Mouse (Mus musculus): ENCODE data around the gene Kcns1. TPM values are rescaled to one million over a fixed set of nuclear protein-coding genes. Genes with fewer than 3 reads are reported as not detected.

Kcns1 gene
- polyA plus RNA-seq, 1 experiment: not detected

DNA sequence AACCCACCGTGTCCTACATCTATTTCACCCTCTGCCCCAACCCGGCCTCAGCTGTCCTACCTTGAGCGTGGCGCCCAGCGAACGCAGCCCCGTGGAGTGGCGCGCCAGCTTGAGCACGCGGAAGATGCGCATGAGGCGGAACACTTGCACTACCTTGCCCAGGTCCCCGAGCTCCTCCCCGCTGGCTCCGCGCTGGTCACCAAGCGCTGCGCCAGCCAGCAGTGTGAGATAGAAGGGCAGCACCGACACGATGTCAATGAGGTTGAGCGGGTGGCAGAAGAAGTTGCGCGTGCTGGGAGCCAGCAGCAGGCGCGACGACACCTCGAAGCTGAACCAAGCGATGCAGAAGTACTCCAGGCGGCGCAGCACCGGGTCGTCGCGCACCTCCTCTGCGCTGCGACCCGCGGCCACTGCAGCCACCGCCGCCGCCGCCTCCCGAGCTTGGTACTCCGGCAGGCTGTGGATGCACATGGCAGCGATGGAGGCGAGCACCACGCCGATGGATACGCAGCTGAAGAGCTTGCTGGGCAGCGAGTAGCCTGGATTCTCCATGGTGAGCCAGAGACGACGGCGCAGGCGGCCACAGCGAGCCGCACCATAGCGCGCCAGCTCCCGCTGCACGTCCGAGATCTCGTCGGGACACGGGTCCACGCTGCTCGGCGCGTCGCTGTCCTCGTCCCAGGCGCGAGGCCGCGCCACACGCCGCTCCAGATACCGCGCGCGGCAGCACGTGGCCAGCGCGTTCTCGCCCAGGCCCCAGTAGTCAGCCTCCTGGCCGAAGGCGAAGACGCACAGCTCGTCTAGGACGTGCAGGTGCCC is 3.0 kb downstream of the Kcns1 start:
- Histone ChIP-seq H3K4me3 (no peak overlapping the region), H3ac (ENCODE audit: control insufficient read depth, insufficient read length) (no peak overlapping the region), H3K36me3 (ENCODE audit: control insufficient read depth, insufficient read depth) (no peaks in the 10 kb centered on the region), H3K79me2 (ENCODE audit: control insufficient read depth, insufficient read depth) (no peaks in the 10 kb centered on the region), H3K4me2 (ENCODE audit: low read depth) (no peak overlapping the region), H3K27me3 (ENCODE audit: control insufficient read depth, insufficient read depth, insufficient read length) (peaks cover 68% of the 10 kb centered on the region)
- TF ChIP-seq POLR2AphosphoS2 (IDR thresholded peaks at IDR 0.05; ENCODE audit: insufficient read length, low read depth) (no peak), TCF12 (IDR thresholded peaks at IDR 0.05; ENCODE audit: insufficient read depth, poor library complexity, severe bottlenecking) (no peak), E2F4 (IDR thresholded peaks at IDR 0.05; ENCODE audit: insufficient read depth) (no peak), CEBPB (IDR thresholded peaks at IDR 0.05; ENCODE audit: insufficient read depth, poor library complexity, severe bottlenecking) (no peak), MYOD1 (IDR thresholded peaks at IDR 0.05; ENCODE audit: control insufficient read depth in 1 of 3, insufficient read length in 2 of 3, low read depth in 2 of 3) (no peak), MYOG (IDR thresholded peaks at IDR 0.05; ENCODE audit: control insufficient read depth in 1 of 3, insufficient read depth in 1 of 3, insufficient read length in 2 of 3, low read depth in 2 of 3) (no peak), USF1 (IDR thresholded peaks at IDR 0.05; ENCODE audit: low read depth) (no peak), POLR2A (IDR thresholded peaks at IDR 0.05; ENCODE audit: insufficient read length, low read depth) (no peak)

DNA sequence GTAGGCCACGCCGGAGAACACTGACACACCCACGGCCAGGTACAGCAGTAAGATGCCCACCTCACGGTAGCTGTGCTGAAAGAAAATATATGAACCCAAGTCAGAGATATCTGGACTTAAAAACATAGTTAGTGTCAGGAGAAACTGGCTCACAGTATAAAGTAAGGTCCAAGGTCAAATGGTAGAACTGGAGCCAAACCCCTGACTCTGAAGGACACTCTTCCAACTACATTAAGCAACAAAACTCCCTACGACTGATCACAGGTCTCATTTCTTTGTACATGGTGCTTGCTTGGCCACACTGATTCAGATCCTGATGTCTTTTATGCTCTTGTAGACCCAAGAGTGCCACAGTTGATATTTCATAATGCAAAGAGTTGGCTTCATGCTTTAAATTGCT is 6.0 kb downstream of the Kcns1 start:
- Histone ChIP-seq H3K79me2 (ENCODE audit: control insufficient read depth, insufficient read depth) (no peaks in the 10 kb centered on the region), H3K4me2 (ENCODE audit: low read depth) (no peak overlapping the region), H3K4me3 (no peak overlapping the region), H3ac (ENCODE audit: control insufficient read depth, insufficient read length) (no peak overlapping the region), H3K27me3 (ENCODE audit: control insufficient read depth, insufficient read depth, insufficient read length) (peaks cover 46% of the 10 kb centered on the region), H3K36me3 (ENCODE audit: control insufficient read depth, insufficient read depth) (no peaks in the 10 kb centered on the region)
- no peak for TF ChIP-seq MYOD1 (IDR thresholded peaks at IDR 0.05; ENCODE audit: control insufficient read depth in 1 of 3, insufficient read length in 2 of 3, low read depth in 2 of 3)
- no peak for TF ChIP-seq CEBPB (IDR thresholded peaks at IDR 0.05; ENCODE audit: insufficient read depth, poor library complexity, severe bottlenecking)
- no peak for TF ChIP-seq POLR2A (IDR thresholded peaks at IDR 0.05; ENCODE audit: insufficient read length, low read depth)
- no peak for TF ChIP-seq SRF (IDR thresholded peaks at IDR 0.05; ENCODE audit: control insufficient read depth, insufficient read length, low read depth)
- TF ChIP-seq MYOG (IDR thresholded peaks at IDR 0.05; ENCODE audit: control insufficient read depth in 1 of 3, insufficient read depth in 1 of 3, insufficient read length in 2 of 3, low read depth in 2 of 3): no peak
- no peak for TF ChIP-seq REST (IDR thresholded peaks at IDR 0.05; ENCODE audit: insufficient read depth, insufficient read length)
- TF ChIP-seq TCF12 (IDR thresholded peaks at IDR 0.05; ENCODE audit: insufficient read depth, poor library complexity, severe bottlenecking): no peak
- no peak for TF ChIP-seq E2F4 (IDR thresholded peaks at IDR 0.05; ENCODE audit: insufficient read depth)
- no peak for TF ChIP-seq USF1 (IDR thresholded peaks at IDR 0.05; ENCODE audit: low read depth)
- TF ChIP-seq TCF3 (IDR thresholded peaks at IDR 0.05; ENCODE audit: insufficient read length, low read depth): no peak
- TF ChIP-seq POLR2AphosphoS2 (IDR thresholded peaks at IDR 0.05; ENCODE audit: insufficient read length, low read depth): no peak
- TF ChIP-seq MAX (IDR thresholded peaks at IDR 0.05; ENCODE audit: low read depth): no peak

DNA sequence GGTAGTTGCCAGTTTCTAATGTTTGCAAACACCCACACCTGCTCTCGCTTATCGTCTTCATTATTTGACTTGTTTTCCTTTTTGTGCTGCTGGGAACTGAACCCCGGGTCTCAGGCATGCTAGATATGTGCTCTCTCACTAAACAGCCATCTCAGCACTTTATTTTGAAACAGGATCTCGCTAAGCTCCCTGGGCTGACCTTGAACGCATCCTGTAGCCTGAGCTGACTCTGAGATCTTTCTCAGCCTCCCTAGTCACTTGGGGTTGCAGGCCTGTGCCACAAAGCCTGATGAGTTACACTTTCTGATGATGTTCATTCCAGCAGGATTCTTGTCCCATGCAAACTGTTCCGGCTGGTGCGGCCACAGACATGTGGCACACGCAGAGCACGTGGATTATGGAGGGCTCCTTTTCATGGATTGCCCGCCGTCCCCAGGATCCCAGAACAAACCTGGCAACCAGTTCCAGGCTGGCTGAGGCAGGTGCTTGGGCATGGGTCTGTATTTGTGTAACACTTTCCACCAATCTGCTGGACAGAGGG is 9.3 kb downstream of the Kcns1 start:
- H3K4me3 ChIP-seq: no peak overlapping the region
- no peaks in the 10 kb centered on the region for H3K36me3 ChIP-seq (ENCODE audit: control insufficient read depth, insufficient read depth)
- no peak overlapping the region for H3K4me2 ChIP-seq (ENCODE audit: low read depth)
- no peak overlapping the region for H3ac ChIP-seq (ENCODE audit: control insufficient read depth, insufficient read length)
- H3K27me3 ChIP-seq (ENCODE audit: control insufficient read depth, insufficient read depth, insufficient read length): peaks cover 22% of the 10 kb centered on the region
- TF ChIP-seq TCF12 (IDR thresholded peaks at IDR 0.05; ENCODE audit: insufficient read depth, poor library complexity, severe bottlenecking): no peak
- no peak for TF ChIP-seq USF1 (IDR thresholded peaks at IDR 0.05; ENCODE audit: low read depth)
- no peak for TF ChIP-seq REST (IDR thresholded peaks at IDR 0.05; ENCODE audit: insufficient read depth, insufficient read length)
- TF ChIP-seq MYOD1 (IDR thresholded peaks at IDR 0.05; ENCODE audit: control insufficient read depth in 1 of 3, insufficient read length in 2 of 3, low read depth in 2 of 3): no peak
- TF ChIP-seq MAX (IDR thresholded peaks at IDR 0.05; ENCODE audit: low read depth): no peak
- no peak for TF ChIP-seq E2F4 (IDR thresholded peaks at IDR 0.05; ENCODE audit: insufficient read depth)
- no peaks in the 10 kb centered on the region for H3K79me2 ChIP-seq (ENCODE audit: control insufficient read depth, insufficient read depth)

DNA sequence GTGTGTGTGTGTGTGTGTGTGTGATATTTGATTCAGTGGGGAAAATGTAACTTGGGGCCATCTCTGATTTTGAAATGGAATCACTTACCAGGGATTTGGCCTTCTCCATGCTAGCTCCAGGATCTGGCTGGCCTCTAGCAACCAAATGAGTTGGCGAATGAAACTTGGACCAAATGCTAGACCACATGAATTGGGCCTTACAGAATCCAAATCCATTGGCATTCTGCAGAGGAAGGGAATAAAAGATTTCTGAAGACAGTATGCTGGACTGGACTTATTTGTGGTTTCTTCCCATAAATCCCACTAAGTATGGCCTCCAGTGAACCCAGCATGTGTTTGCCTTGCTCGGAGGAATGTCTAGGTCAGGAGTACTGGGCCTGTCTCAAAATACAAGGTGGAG is 12.1 kb downstream of the Kcns1 start:
- no peak overlapping the region for H3ac ChIP-seq (ENCODE audit: control insufficient read depth, insufficient read length)
- H3K36me3 ChIP-seq (ENCODE audit: control insufficient read depth, insufficient read depth): no peaks in the 10 kb centered on the region
- no peak overlapping the region for H3K4me3 ChIP-seq
- no peak overlapping the region for H3K4me2 ChIP-seq (ENCODE audit: low read depth)
- TF ChIP-seq POLR2A (IDR thresholded peaks at IDR 0.05; ENCODE audit: insufficient read length, low read depth): no peak
- no peak for TF ChIP-seq MYOD1 (IDR thresholded peaks at IDR 0.05; ENCODE audit: control insufficient read depth in 1 of 3, insufficient read length in 2 of 3, low read depth in 2 of 3)
- TF ChIP-seq USF1 (IDR thresholded peaks at IDR 0.05; ENCODE audit: low read depth): no peak
- TF ChIP-seq E2F4 (IDR thresholded peaks at IDR 0.05; ENCODE audit: insufficient read depth): no peak
- no peak for TF ChIP-seq MAX (IDR thresholded peaks at IDR 0.05; ENCODE audit: low read depth)
- TF ChIP-seq REST (IDR thresholded peaks at IDR 0.05; ENCODE audit: insufficient read depth, insufficient read length): no peak
- TF ChIP-seq TCF12 (IDR thresholded peaks at IDR 0.05; ENCODE audit: insufficient read depth, poor library complexity, severe bottlenecking): no peak
- TF ChIP-seq TCF3 (IDR thresholded peaks at IDR 0.05; ENCODE audit: insufficient read length, low read depth): no peak
- no peak for TF ChIP-seq CEBPB (IDR thresholded peaks at IDR 0.05; ENCODE audit: insufficient read depth, poor library complexity, severe bottlenecking)
- no peak for TF ChIP-seq SRF (IDR thresholded peaks at IDR 0.05; ENCODE audit: control insufficient read depth, insufficient read length, low read depth)
- no peak for TF ChIP-seq MYOG (IDR thresholded peaks at IDR 0.05; ENCODE audit: control insufficient read depth in 1 of 3, insufficient read depth in 1 of 3, insufficient read length in 2 of 3, low read depth in 2 of 3)
- H3K27me3 ChIP-seq (ENCODE audit: control insufficient read depth, insufficient read depth, insufficient read length): no peaks in the 10 kb centered on the region
- no peaks in the 10 kb centered on the region for H3K79me2 ChIP-seq (ENCODE audit: control insufficient read depth, insufficient read depth)
